Mouse (Mus musculus) heart, embryonic 10.5 days (tissue): ENCODE measurements around the gene Mau2. TPM values are rescaled to one million over a fixed set of nuclear protein-coding genes. Genes with fewer than 3 reads are reported as not detected.

Experiments used
- polyA plus RNA-seq: library from polyadenylated mRNA; unstranded; fragments of >200 nt; fragmentation: Nextera tagmentation; extraction: Ambion mirVana; gene quantifications from 2 replicates; pipeline ENCODE4 v1.2.1, GENCODE M21; 2016

Mau2 gene
- polyA plus RNA-seq, 1 experiment from 2014 or later, result 46.5 TPM

Other genes with a start within 250 kb of the Mau2 start
- gene Gmip, start 234.1 kb downstream of the Mau2 start, polyA plus RNA-seq, result 10.3 and 10.7 TPM in 2 replicates
- gene Lpar2, start 220.3 kb downstream of the Mau2 start, polyA plus RNA-seq, result 0.32 and 0.73 TPM in 2 replicates
- 5.6 and 6.3 TPM in 2 replicates for gene Pbx4, start 210.2 kb downstream of the Mau2 start, polyA plus RNA-seq
- 0.48 and 0.63 TPM in 2 replicates for gene Cilp2, start 155.0 kb downstream of the Mau2 start, polyA plus RNA-seq
- gene Tssk6, start 140.6 kb downstream of the Mau2 start, polyA plus RNA-seq, result 2.7 and 2.9 TPM in 2 replicates
- gene Ndufa13, start 140.2 kb downstream of the Mau2 start, polyA plus RNA-seq, result 217 and 256 TPM in 2 replicates
- 6.7 and 8.7 TPM in 2 replicates for gene Yjefn3, start 140.0 kb downstream of the Mau2 start, polyA plus RNA-seq
- 47.5 and 49.0 TPM in 2 replicates for gene Gatad2a, start 46.4 kb downstream of the Mau2 start, polyA plus RNA-seq
- gene Sugp1, start 79 bp upstream of the Mau2 start, polyA plus RNA-seq, result 41.1 and 45.0 TPM in 2 replicates
- 0.94 and 1.3 TPM in 2 replicates for gene Tm6sf2, start 30.2 kb upstream of the Mau2 start, polyA plus RNA-seq
- 0.30 and 0.62 TPM in 2 replicates for gene Hapln4, start 40.7 kb upstream of the Mau2 start, polyA plus RNA-seq
- 0.06 and 0.29 TPM in 2 replicates for gene Ncan, start 78.1 kb upstream of the Mau2 start, polyA plus RNA-seq
- gene Nr2c2ap, start 88.6 kb upstream of the Mau2 start, polyA plus RNA-seq, result 35.4 and 39.6 TPM in 2 replicates
- 16.5 and 18.3 TPM in 2 replicates for gene Rfxank, start 96.4 kb upstream of the Mau2 start, polyA plus RNA-seq
- 39.6 and 43.9 TPM in 2 replicates for gene Borcs8, start 96.8 kb upstream of the Mau2 start, polyA plus RNA-seq
- gene Mef2b, start 97.0 kb upstream of the Mau2 start, polyA plus RNA-seq, result 0.23 and 0.53 TPM in 2 replicates
- 93.9 and 123 TPM in 2 replicates for gene Tmem161a, start 129.6 kb upstream of the Mau2 start, polyA plus RNA-seq
- 5.8 and 9.5 TPM in 2 replicates for gene Slc25a42, start 169.6 kb upstream of the Mau2 start, polyA plus RNA-seq
- gene Sugp2, start 191.5 kb upstream of the Mau2 start, polyA plus RNA-seq, result 34.7 and 34.8 TPM in 2 replicates
- 29.5 and 31.6 TPM in 2 replicates for gene Armc6, start 191.7 kb upstream of the Mau2 start, polyA plus RNA-seq
- 42.7 and 80.5 TPM in 2 replicates for gene Homer3, start 240.1 kb upstream of the Mau2 start, polyA plus RNA-seq